In the genomic region with DNA sequence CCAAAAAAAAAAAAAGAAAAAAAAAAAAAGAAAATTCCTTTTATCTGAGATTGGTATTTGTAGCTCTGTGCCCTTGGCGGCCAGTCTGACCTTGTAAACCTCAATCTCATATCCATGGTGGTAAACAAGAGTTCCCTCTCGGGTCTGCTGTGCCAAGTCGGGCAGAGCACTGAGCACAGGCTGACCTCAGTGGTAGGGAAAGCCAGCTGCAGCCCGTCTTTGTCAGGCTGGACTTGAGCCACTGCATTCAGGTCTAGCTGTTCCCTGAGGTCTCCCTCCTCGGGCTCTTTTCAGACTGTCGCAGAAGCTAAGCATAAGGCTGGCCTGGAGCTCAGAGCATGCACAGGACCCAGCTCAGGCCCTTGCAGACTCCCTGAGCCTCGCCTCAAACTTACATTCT, we compare ENCODE assay signal across 10 mouse cellular contexts. TPM values are rescaled to one million over a fixed set of nuclear protein-coding genes. Genes with fewer than 3 reads are reported as not detected.
DNase-seq lines count a peak whose midpoint lies in the region; ATAC-seq lines count a peak whose summit lies in the region.
"Had no signal": no experiment of that assay in that cellular context is flagged by ENCODE, and none has a peak within 500 bp of the region (broad histone marks: within the 10 kb centered on the region; RNA-seq: fewer than 3 reads in every experiment).

No protein-coding gene starts in this region.

- no peak for ATAC-seq in kidney, embryonic 14.5 days (ENCODE audit: low FRiP score, low TSS enrichment)
- no peak for ATAC-seq in heart, embryonic 16.5 days (replicated peaks; ENCODE audit: extremely low read depth, insufficient read depth, low FRiP score)
- no peak for ATAC-seq in intestine, embryonic 15.5 days

- H3K27me3 ChIP-seq in kidney, embryonic 14.5 days (ENCODE audit: control insufficient read depth, insufficient read depth, low read length) = no peaks in the 10 kb centered on the region
- no peaks in the 10 kb centered on the region for H3K27me3 ChIP-seq in heart, embryonic 16.5 days (ENCODE audit: control insufficient read depth, insufficient read depth, low read length)
- no peaks in the 10 kb centered on the region for H3K27me3 ChIP-seq in intestine, embryonic 15.5 days (replicated peaks)
- H3K27me3 ChIP-seq: hindbrain, embryonic 15.5 days; limb, embryonic 12.5 days had no signal

- H3K9ac ChIP-seq in kidney, embryonic 14.5 days (ENCODE audit: low read depth, low read length) = no peak overlapping the region
- no peak overlapping the region; the same call in 1 of the 2 replicates for H3K9ac ChIP-seq in heart, embryonic 16.5 days (ENCODE audit: low read length)
- H3K9ac ChIP-seq in intestine, embryonic 15.5 days = no peak overlapping the region
- H3K9ac ChIP-seq: hindbrain, embryonic 15.5 days; limb, embryonic 12.5 days had no signal

- no peak overlapping the region for H3K27ac ChIP-seq in kidney, embryonic 14.5 days (ENCODE audit: low read depth, low read length)
- peak overlapping the region; percentile 55 for H3K27ac ChIP-seq in heart, embryonic 16.5 days (ENCODE audit: low read length)
- no peak overlapping the region for H3K27ac ChIP-seq in intestine, embryonic 15.5 days
- H3K27ac ChIP-seq: hindbrain, embryonic 15.5 days; limb, embryonic 12.5 days had no signal

- WGBS in kidney, embryonic 14.5 days = 59% methylated on average over 7 of the region's 7 CpGs
- WGBS in heart, embryonic 16.5 days = 47% methylated on average over 7 of the region's 7 CpGs
- WGBS in intestine, embryonic 15.5 days = 56% methylated on average over 7 of the region's 7 CpGs

- no peaks in the 10 kb centered on the region for H3K9me3 ChIP-seq in kidney, embryonic 14.5 days (ENCODE audit: control insufficient read depth, low read length)
- no peaks in the 10 kb centered on the region for H3K9me3 ChIP-seq in heart, embryonic 16.5 days (replicated peaks; ENCODE audit: control insufficient read depth, low read length)
- H3K9me3 ChIP-seq in intestine, embryonic 15.5 days = no peaks in the 10 kb centered on the region
- H3K9me3 ChIP-seq: hindbrain, embryonic 15.5 days; limb, embryonic 12.5 days had no signal

- peaks cover 69% of the 10 kb centered on the region for H3K36me3 ChIP-seq in kidney, embryonic 14.5 days (ENCODE audit: control insufficient read depth, insufficient read depth, low read length)
- peaks cover 19% of the 10 kb centered on the region for H3K36me3 ChIP-seq in heart, embryonic 16.5 days (ENCODE audit: control insufficient read depth, insufficient read depth)
- H3K36me3 ChIP-seq in intestine, embryonic 15.5 days = peaks cover 29% of the 10 kb centered on the region

- H3K4me2 ChIP-seq in kidney, embryonic 14.5 days (replicated peaks; ENCODE audit: low read depth, low read length) = no peak overlapping the region
- H3K4me2 ChIP-seq in heart, embryonic 16.5 days (ENCODE audit: low read depth, low read length) = no peak overlapping the region
- no peak overlapping the region for H3K4me2 ChIP-seq in intestine, embryonic 15.5 days (replicated peaks)
- H3K4me2 ChIP-seq: hindbrain, embryonic 15.5 days; limb, embryonic 12.5 days had no signal

- no peaks in the 10 kb centered on the region for H3K4me1 ChIP-seq in kidney, embryonic 14.5 days (ENCODE audit: control insufficient read depth, insufficient read depth, low read length)
- H3K4me1 ChIP-seq in heart, embryonic 16.5 days (ENCODE audit: control insufficient read depth, insufficient read depth, low read length) = peaks cover 13% of the 10 kb centered on the region
- H3K4me1 ChIP-seq in intestine, embryonic 15.5 days (replicated peaks) = no peaks in the 10 kb centered on the region

- DNase-seq in kidney, adult 18-20 months = peak; percentile 13
- peak; percentile 83 for DNase-seq in adrenal gland, postnatal 14 days
- peak; percentile 74 for DNase-seq in lung, postnatal 25 days (ENCODE audit: low spot score)
- DNase-seq in urinary bladder, adult 18-20 months (ENCODE audit: low spot score in 2 of 2) = no peak

- no peak overlapping the region for H3K4me3 ChIP-seq in kidney, embryonic 14.5 days (ENCODE audit: low read length)
- H3K4me3 ChIP-seq in heart, embryonic 16.5 days (ENCODE audit: low read length) = no peak overlapping the region
- H3K4me3 ChIP-seq in intestine, embryonic 15.5 days (replicated peaks) = no peak overlapping the region
- H3K4me3 ChIP-seq: erythroblast, embryonic 14.5 days; hindbrain, embryonic 15.5 days; limb, embryonic 12.5 days had no signal

RNA-seq across cellular contexts. Expression of a gene that starts 7.9 kb away (rescaled TPM):
- 35.4 and 40.8 TPM in 2 replicates for polyA plus RNA-seq in kidney, embryonic 14.5 days (2014; fragmentation: Nextera tagmentation; extraction: Ambion mirVana)
- 26.6 and 28.0 TPM in 2 replicates for total RNA-seq in adrenal gland, postnatal 14 days (2021)
- 18.9 and 19.2 TPM in 2 replicates for polyA plus RNA-seq in heart, embryonic 16.5 days (2015; fragmentation: Nextera tagmentation; extraction: Ambion mirVana)
- 26.3 and 26.8 TPM in 2 replicates for polyA plus RNA-seq in intestine, embryonic 15.5 days (2015; fragmentation: Nextera tagmentation; extraction: Ambion mirVana)

RNA-seq across cellular contexts. Expression of a gene that starts 25.4 kb away (rescaled TPM):
- 127 and 147 TPM in 2 replicates for polyA plus RNA-seq in kidney, embryonic 14.5 days (2014; fragmentation: Nextera tagmentation; extraction: Ambion mirVana)
- total RNA-seq in adrenal gland, postnatal 14 days (2021) = 123 and 139 TPM in 2 replicates
- 76.4 and 81.7 TPM in 2 replicates for polyA plus RNA-seq in heart, embryonic 16.5 days (2015; fragmentation: Nextera tagmentation; extraction: Ambion mirVana)
- 115 and 120 TPM in 2 replicates for polyA plus RNA-seq in intestine, embryonic 15.5 days (2015; fragmentation: Nextera tagmentation; extraction: Ambion mirVana)

RNA-seq across cellular contexts. Expression of a gene that starts 41.3 kb away (rescaled TPM):
- polyA plus RNA-seq in kidney, embryonic 14.5 days (2014; fragmentation: Nextera tagmentation; extraction: Ambion mirVana) = 129 and 178 TPM in 2 replicates
- 136 and 138 TPM in 2 replicates for total RNA-seq in adrenal gland, postnatal 14 days (2021)
- polyA plus RNA-seq in heart, embryonic 16.5 days (2015; fragmentation: Nextera tagmentation; extraction: Ambion mirVana) = 56.3 and 64.5 TPM in 2 replicates
- polyA plus RNA-seq in intestine, embryonic 15.5 days (2015; fragmentation: Nextera tagmentation; extraction: Ambion mirVana) = 102 and 116 TPM in 2 replicates

RNA-seq across cellular contexts. Expression of a gene that starts 59.3 kb away (rescaled TPM):
- polyA plus RNA-seq in kidney, embryonic 14.5 days (2014; fragmentation: Nextera tagmentation; extraction: Ambion mirVana) = 12.1 and 18.8 TPM in 2 replicates
- 6.3 and 7.7 TPM in 2 replicates for total RNA-seq in adrenal gland, postnatal 14 days (2021)
- 26.7 and 30.9 TPM in 2 replicates for polyA plus RNA-seq in heart, embryonic 16.5 days (2015; fragmentation: Nextera tagmentation; extraction: Ambion mirVana)
- 12.2 and 14.2 TPM in 2 replicates for polyA plus RNA-seq in intestine, embryonic 15.5 days (2015; fragmentation: Nextera tagmentation; extraction: Ambion mirVana)
- polyA plus RNA-seq: erythroblast, embryonic 14.5 days had no signal

Comparison
In these comparisons a context has a peak if more than half of its experiments do, and no peak if none do; other contexts are left out.
1. DNase-seq: peak in kidney, adult 18-20 months (single experiment), adrenal gland, postnatal 14 days (single experiment) and lung, postnatal 25 days (single experiment); none in urinary bladder, adult 18-20 months (0 of 2).